ENCODE assay signal across 24 mouse cellular contexts in genomic region chr12:52957587-52957986, GRCm38 (mm10).
DNase-seq lines count a peak whose midpoint lies in the region; ATAC-seq and TF ChIP-seq lines count a peak whose summit lies in the region.
"Had no signal": no experiment of that assay in that cellular context is flagged by ENCODE, and none has a peak within 500 bp of the region (broad histone marks: within the 10 kb centered on the region; RNA-seq: fewer than 3 reads in every experiment).

No protein-coding gene starts in this region.

- TF ChIP-seq POLR2A in brain, embryonic 14.5 days (IDR thresholded peaks at IDR 0.05; ENCODE audit: borderline replicate concordance, extremely low read depth, insufficient read depth, insufficient read length, poor library complexity, severe bottlenecking), result no peak

- H3K27ac ChIP-seq in neural tube, embryonic 13.5 days (replicated peaks), result no peak overlapping the region
- H3K27ac ChIP-seq in neural tube, embryonic 14.5 days (ENCODE audit: low read depth, low read length), result no peak overlapping the region
- H3K27ac ChIP-seq in neural tube, embryonic 15.5 days (replicated peaks), result no peak overlapping the region

- no peak overlapping the region for H3K4me3 ChIP-seq in neural tube, embryonic 13.5 days
- H3K4me3 ChIP-seq in neural tube, embryonic 14.5 days (ENCODE audit: low read depth, low read length), result no peak overlapping the region
- H3K4me3 ChIP-seq in neural tube, embryonic 15.5 days (replicated peaks), result no peak overlapping the region

- H3K9ac ChIP-seq in neural tube, embryonic 13.5 days, result no peak overlapping the region
- no peak overlapping the region for H3K9ac ChIP-seq in neural tube, embryonic 14.5 days (replicated peaks; ENCODE audit: low read depth, low read length)
- H3K9ac ChIP-seq in neural tube, embryonic 15.5 days (replicated peaks), result no peak overlapping the region

- peaks cover 6% of the 10 kb centered on the region for H3K4me1 ChIP-seq in neural tube, embryonic 13.5 days (replicated peaks)
- no peaks in the 10 kb centered on the region for H3K4me1 ChIP-seq in neural tube, embryonic 14.5 days (ENCODE audit: control insufficient read depth, insufficient read depth, low read length)
- peaks cover 4% of the 10 kb centered on the region for H3K4me1 ChIP-seq in neural tube, embryonic 15.5 days

- H3K36me3 ChIP-seq in neural tube, embryonic 13.5 days, result 0 out of 2 replicates have a peak, but pooled peaks cover 9% of the 10 kb centered on the region
- 0 out of 2 replicates have a peak, but pooled peaks cover 3% of the 10 kb centered on the region for H3K36me3 ChIP-seq in neural tube, embryonic 14.5 days (ENCODE audit: control insufficient read depth, insufficient read depth, low read length)
- peaks cover 3% of the 10 kb centered on the region; the same call in 1 of the 2 replicates for H3K36me3 ChIP-seq in neural tube, embryonic 15.5 days
- H3K36me3 ChIP-seq: G1E had no signal

- H3K27me3 ChIP-seq in neural tube, embryonic 13.5 days, result no peaks in the 10 kb centered on the region
- no peaks in the 10 kb centered on the region for H3K27me3 ChIP-seq in neural tube, embryonic 14.5 days (ENCODE audit: control insufficient read depth, insufficient read depth, low read length)
- H3K27me3 ChIP-seq in neural tube, embryonic 15.5 days (replicated peaks), result no peaks in the 10 kb centered on the region
- H3K27me3 ChIP-seq: CH12.LX, Patski had no signal

- 33% methylated on average over 3 of the region's 3 CpGs for WGBS in neural tube, embryonic 13.5 days
- WGBS in neural tube, embryonic 14.5 days, result 23% methylated on average over 3 of the region's 3 CpGs
- 25% methylated on average over 3 of the region's 3 CpGs for WGBS in neural tube, embryonic 15.5 days

- no peak for DNase-seq in neural tube, embryonic 10.5 days (ENCODE audit: extremely low spot score, low spot score)
- peak; percentile 15 for DNase-seq in brain, embryonic 14.5 days (ENCODE audit: low read depth)
- no peak for DNase-seq in adrenal gland, adult 18-20 months (ENCODE audit: low spot score in 2 of 2)
- no peak for DNase-seq in cerebellum, postnatal 4 days (ENCODE audit: low spot score in 2 of 2)
- no peak for DNase-seq in layer of hippocampus, postnatal 14 days (ENCODE audit: low spot score in 2 of 2)
- DNase-seq: adrenal gland, adult 2 months; adrenal gland, adult 8-10 months; adrenal gland, postnatal 10 days; adrenal gland, postnatal 14 days; adrenal gland, postnatal 25 days; adrenal gland, postnatal 36 days; B cell, adult 2 months; cerebellum, adult 11 months; cerebellum, adult 11-12 months; cerebellum, adult 18-20 months; cerebellum, adult 2 months had no signal

- H3K9me3 ChIP-seq in neural tube, embryonic 13.5 days, result no peaks in the 10 kb centered on the region
- H3K9me3 ChIP-seq in neural tube, embryonic 14.5 days (ENCODE audit: control insufficient read depth, low read length), result no peaks in the 10 kb centered on the region
- no peaks in the 10 kb centered on the region for H3K9me3 ChIP-seq in neural tube, embryonic 15.5 days (replicated peaks)

- peak; percentile 85; the same call in 1 of the 2 replicates for ATAC-seq in neural tube, embryonic 13.5 days (ENCODE audit: low read depth)
- ATAC-seq in neural tube, embryonic 14.5 days (ENCODE audit: low read depth), result peak; percentile 89
- peak; percentile 84 for ATAC-seq in neural tube, embryonic 15.5 days (ENCODE audit: low FRiP score)
- ATAC-seq: activated CD4-positive, CD25-positive, alpha-beta regulatory T cell, adult 4 months; CD4-positive, CD25-positive, alpha-beta regulatory T cell, adult 4 months; Patski had no signal

- no peak for TF ChIP-seq CTCF in brain, embryonic 14.5 days (IDR thresholded peaks at IDR 0.05; ENCODE audit: borderline replicate concordance, extremely low read depth, insufficient read depth, insufficient read length)

- H3K4me2 ChIP-seq in neural tube, embryonic 13.5 days, result no peak overlapping the region
- H3K4me2 ChIP-seq in neural tube, embryonic 14.5 days (ENCODE audit: low read depth, low read length), result no peak overlapping the region
- no peak overlapping the region for H3K4me2 ChIP-seq in neural tube, embryonic 15.5 days
